Mouse (Mus musculus): ENCODE data around the gene Bcr.

Bcr gene

GRCm38 (mm10) chr10:75129283-75129710 is 68.9 kb downstream of the Bcr start:
- DNase-seq (ENCODE audit: extremely low read depth, low read depth) = no peak

- no peak for DNase-seq (ENCODE audit: extremely low read depth, low read depth)
Measured at GRCm38 (mm10) chr10:75130372-75131046, 70.1 kb downstream of the Bcr start.

GRCm38 (mm10) chr10:75131625-75132024 is 71.2 kb downstream of the Bcr start:
- no peak for DNase-seq (ENCODE audit: extremely low read depth, low read depth)

GRCm38 (mm10) chr10:75134861-75135517 is 74.6 kb downstream of the Bcr start:
- DNase-seq (ENCODE audit: extremely low read depth, low read depth) = no peak

- DNase-seq (ENCODE audit: extremely low read depth, low read depth) = no peak
Measured at GRCm38 (mm10) chr10:75135518-75136162, 75.2 kb downstream of the Bcr start.

GRCm38 (mm10) chr10:75137148-75137547 is 76.8 kb downstream of the Bcr start:
- no peak for DNase-seq (ENCODE audit: extremely low read depth, low read depth)

- DNase-seq (ENCODE audit: extremely low read depth, low read depth) = no peak
Measured at GRCm38 (mm10) chr10:75145221-75145620, 84.8 kb downstream of the Bcr start.

- peak; percentile 77 for DNase-seq (ENCODE audit: extremely low read depth, low read depth)
Measured at GRCm38 (mm10) chr10:75146001-75146400, 85.6 kb downstream of the Bcr start.

GRCm38 (mm10) chr10:75146619-75147018 is 86.2 kb downstream of the Bcr start:
- peak; percentile 67 for DNase-seq (ENCODE audit: extremely low read depth, low read depth)

GRCm38 (mm10) chr10:75148295-75148694 is 87.9 kb downstream of the Bcr start:
- no peak for DNase-seq (ENCODE audit: extremely low read depth, low read depth)

- no peak for DNase-seq (ENCODE audit: extremely low read depth, low read depth)
Measured at GRCm38 (mm10) chr10:75150361-75150760, 90.0 kb downstream of the Bcr start.

GRCm38 (mm10) chr10:75151311-75151710 is 90.9 kb downstream of the Bcr start:
- DNase-seq (ENCODE audit: extremely low read depth, low read depth) = peak; percentile 51

- no peak for DNase-seq (ENCODE audit: extremely low read depth, low read depth)
Measured at GRCm38 (mm10) chr10:75156835-75157234, 96.4 kb downstream of the Bcr start.

- DNase-seq (ENCODE audit: extremely low read depth, low read depth) = no peak
Measured at GRCm38 (mm10) chr10:75157713-75158112, 97.3 kb downstream of the Bcr start.

- no peak for DNase-seq (ENCODE audit: extremely low read depth, low read depth)
Measured at GRCm38 (mm10) chr10:75158356-75158755, 98.0 kb downstream of the Bcr start.

GRCm38 (mm10) chr10:75160171-75160900 is 99.9 kb downstream of the Bcr start:
- no peak for DNase-seq (ENCODE audit: extremely low read depth, low read depth)

GRCm38 (mm10) chr10:75165825-75166481 is 105.6 kb downstream of the Bcr start:
- DNase-seq (ENCODE audit: extremely low read depth, low read depth) = no peak

- DNase-seq (ENCODE audit: extremely low read depth, low read depth) = no peak
Measured at GRCm38 (mm10) chr10:75166601-75167000, 106.2 kb downstream of the Bcr start.

GRCm38 (mm10) chr10:75170207-75170850 is 109.9 kb downstream of the Bcr start:
- no peak for DNase-seq (ENCODE audit: extremely low read depth, low read depth)

GRCm38 (mm10) chr10:75173056-75173455 is 112.7 kb downstream of the Bcr start:
- DNase-seq (ENCODE audit: extremely low read depth, low read depth) = no peak

GRCm38 (mm10) chr10:75173712-75174111 is 113.3 kb downstream of the Bcr start:
- DNase-seq (ENCODE audit: extremely low read depth, low read depth) = no peak
